Mouse (Mus musculus) v-Abl transformed pro-B cells (cell line): ENCODE measurements at regions not wholly inside any gene's neighbourhood (a gene's known extent, or its start where the extent isn't known, plus 50 kb on each side); places are given as distances from the start of the nearest gene placed in this dataset.

Source experiments
- in situ Hi-C, 2 experiments: fragments of 400-800 bp; cut with MboI; formaldehyde crosslinking; loops; one replicate each; pipeline ENCODE4 v1.15.1; 2025; ENCODE audit not compliant: unreplicated experiment in 2 of 2

GRCm38 (mm10) chr1:152171034-152171790 is 81.3 kb upstream of the 1700025G04Rik start:
- in situ Hi-C loops = no loop called here

DNA sequence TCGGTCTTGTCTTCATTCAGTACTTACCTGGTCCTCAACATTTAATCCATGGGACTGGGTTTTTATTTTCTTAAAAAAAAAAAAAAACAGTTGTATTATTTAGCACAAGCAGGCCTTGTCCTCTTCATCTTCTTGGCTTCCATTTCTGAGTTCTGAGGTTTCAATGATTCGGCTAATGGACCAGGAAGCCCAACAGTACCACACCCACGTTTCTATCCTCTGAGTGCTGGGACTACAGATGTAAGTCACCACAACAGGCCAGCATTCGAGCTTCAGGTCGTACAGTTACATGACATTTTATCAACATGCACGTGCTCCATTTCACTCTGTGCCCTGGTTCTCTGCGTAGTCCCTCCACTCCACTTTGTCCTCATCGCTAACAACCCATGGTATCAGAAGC is 80.7 kb upstream of the 1700025G04Rik start:
- in situ Hi-C loops = no loop called here

- in situ Hi-C loops = no loop called here
These were observed 79.6 kb upstream of the 1700025G04Rik start for GRCm38 (mm10) chr1:152169508-152169907.

DNA sequence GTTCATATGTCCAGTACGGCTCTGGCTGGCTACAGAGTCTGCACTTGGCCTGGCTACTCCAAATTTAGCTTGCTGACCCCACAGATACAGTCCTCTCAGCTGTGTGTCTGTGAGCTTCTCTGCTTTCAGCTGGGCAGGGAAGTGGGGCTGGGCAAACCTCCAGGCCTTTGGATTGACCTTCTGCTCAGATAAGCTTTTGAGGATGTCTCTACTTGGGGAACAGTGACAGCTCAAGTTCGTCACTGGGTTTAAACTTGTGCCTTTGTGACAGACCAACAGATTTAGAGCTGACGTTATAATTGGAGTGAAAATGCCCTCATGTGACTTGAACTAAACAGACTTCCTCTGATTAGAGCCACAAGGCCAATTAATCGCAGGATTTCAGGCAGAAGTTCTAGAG is 78.4 kb upstream of the 1700025G04Rik start:
- in situ Hi-C loops = no loop called here

GRCm38 (mm10) chr1:152167716-152168115 is 77.8 kb upstream of the 1700025G04Rik start:
- in situ Hi-C loops = no loop called here

- in situ Hi-C loops = no loop called here
These were observed 75.6 kb upstream of the 1700025G04Rik start for GRCm38 (mm10) chr1:152165490-152165905.

DNA sequence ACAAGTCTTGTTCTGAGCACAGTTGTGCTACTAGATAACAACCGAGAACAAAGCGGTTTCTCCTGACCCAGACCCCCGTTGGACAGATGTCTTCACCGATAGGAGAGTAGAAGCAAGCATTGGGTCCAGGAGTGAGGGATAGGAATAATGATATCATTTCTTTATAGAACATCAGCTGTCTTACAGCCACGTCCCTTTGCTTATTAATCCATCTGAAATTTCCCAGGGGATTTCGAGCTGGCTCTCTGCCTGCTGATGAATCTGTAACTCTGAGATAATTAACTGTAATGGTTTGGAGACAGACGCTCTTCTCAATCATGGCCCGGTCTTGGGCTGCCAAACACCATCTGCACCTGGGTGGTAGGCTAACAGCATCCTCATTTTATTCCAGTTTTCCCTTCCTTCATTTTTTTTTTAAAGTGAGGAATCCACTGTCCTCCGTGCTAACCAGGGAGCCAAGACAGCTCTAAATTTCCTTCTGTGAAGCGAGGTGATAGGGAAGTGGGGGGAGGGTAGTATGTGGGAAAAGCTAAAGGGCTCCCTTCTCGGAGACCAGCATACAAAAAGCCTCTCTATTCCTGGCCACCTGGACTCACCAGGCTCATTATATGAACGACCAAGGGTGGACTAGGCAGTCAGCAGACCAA is 75.0 kb upstream of the 1700025G04Rik start:
- in situ Hi-C loops = no loop called here

DNA sequence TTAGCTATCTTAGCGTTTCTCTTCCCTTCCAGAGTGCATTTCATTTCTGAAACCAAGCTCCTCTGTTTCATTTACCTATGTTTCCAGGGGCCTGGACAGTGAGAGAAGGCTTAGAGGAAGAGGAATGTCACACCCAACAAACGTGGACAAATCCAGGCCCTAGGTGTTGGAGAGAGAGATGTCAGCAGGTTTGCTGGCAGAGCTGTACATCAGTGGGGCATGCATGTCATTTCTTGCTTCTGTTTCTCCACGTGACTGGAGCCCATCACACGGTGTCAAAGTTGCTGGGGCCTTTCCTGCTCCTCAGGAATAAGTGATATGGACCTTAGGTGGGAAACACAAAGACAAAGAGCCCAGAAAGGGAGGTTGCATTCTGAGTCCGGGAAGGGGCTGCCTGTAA is 74.3 kb upstream of the 1700025G04Rik start:
- in situ Hi-C loops = no loop called here

GRCm38 (mm10) chr1:152152474-152152873 is 62.5 kb upstream of the 1700025G04Rik start:
- in situ Hi-C loops = no loop called here

DNA sequence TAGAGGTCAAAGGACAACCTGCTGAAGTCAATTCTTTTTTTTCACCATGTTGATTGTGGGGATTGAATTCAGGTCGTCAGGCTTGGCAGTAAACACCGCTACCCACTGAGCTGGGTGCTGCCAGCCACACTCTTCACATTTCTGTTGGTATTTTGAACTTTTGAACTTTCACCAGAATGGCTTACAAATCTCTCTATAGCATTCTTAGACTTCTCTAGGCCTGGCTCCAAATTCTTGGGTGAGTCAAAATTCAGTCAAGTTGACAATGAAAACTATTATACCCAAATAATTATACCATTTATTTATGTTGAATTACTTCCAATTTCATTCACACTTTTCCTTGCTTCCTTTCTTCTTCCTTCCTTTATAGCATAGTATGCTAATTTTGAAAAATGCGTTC is 58.8 kb upstream of the 1700025G04Rik start:
- in situ Hi-C loops = no loop called here

GRCm38 (mm10) chr1:152140175-152140574 is 50.2 kb upstream of the 1700025G04Rik start:
- in situ Hi-C loops = no loop called here
